Mouse (Mus musculus) stomach, embryonic 15.5 days (tissue): Measurements from ENCODE around the gene March6. TPM values are rescaled to one million over a fixed set of nuclear protein-coding genes. Genes with fewer than 3 reads are reported as not detected.

Experiments used
- polyA plus RNA-seq: library from polyadenylated mRNA; unstranded; fragments of >200 nt; fragmentation: Nextera tagmentation; extraction: Ambion mirVana; gene quantifications from 2 replicates; pipeline ENCODE4 v1.2.1, GENCODE M21; 2015

March6 gene
- polyA plus RNA-seq, 1 experiment from 2014 or later, result 25.6 TPM

Other genes with a start within 250 kb of the March6 start
- 0.52 and 0.87 TPM in 2 replicates for gene Ankrd33b, start 163.3 kb downstream of the March6 start, polyA plus RNA-seq
- 2.9 and 3.0 TPM in 2 replicates for gene Ropn1l, start 77.3 kb downstream of the March6 start, polyA plus RNA-seq
- gene Cmbl, start 34.3 kb upstream of the March6 start, polyA plus RNA-seq, result 16.2 and 17.3 TPM in 2 replicates
- gene Cct5, start 70.8 kb upstream of the March6 start, polyA plus RNA-seq, result 457 and 489 TPM in 2 replicates
- 11.9 and 15.1 TPM in 2 replicates for gene Fam173b, start 70.8 kb upstream of the March6 start, polyA plus RNA-seq